Mouse (Mus musculus) hindbrain, embryonic 13.5 days (tissue): ENCODE results near the gene 1810030O07Rik. TPM values are rescaled to one million over a fixed set of nuclear protein-coding genes. Genes with fewer than 3 reads are reported as not detected.
"Not testable (repeated sequence)": the region's sequence is repeated elsewhere in the genome, so short reads cannot be mapped to it uniquely, and the experiment has no call there.

ENCODE experiments used
- ATAC-seq: fragments of 200-750 bp; cut with Nextera tagmentation; 2 replicates; pipeline ENCODE4 v1.8.0; 2017; ENCODE audit warnings: moderate TSS enrichment; ENCODE audit not compliant: low FRiP score
- H3K27ac ChIP-seq: fragments of 300-500 bp; sonication (generic); 2 replicates; pipeline ENCODE4 v1.5.1; 2015; ENCODE audit warnings: inconsistent platforms, mild to moderate bottlenecking, moderate library complexity
- H3K27me3 ChIP-seq: fragments of 300-500 bp; sonication (generic); 2 replicates; pipeline ENCODE4 v1.6.1; 2015; ENCODE audit warnings: mild to moderate bottlenecking, inconsistent platforms
- H3K36me3 ChIP-seq: fragments of 300-500 bp; sonication (generic); 2 replicates; pipeline ENCODE4 v1.6.1; 2015; ENCODE audit warnings: mild to moderate bottlenecking, inconsistent platforms
- H3K4me1 ChIP-seq: fragments of 300-500 bp; sonication (generic); replicated peaks from 2 replicates; pipeline ENCODE4 v1.6.1; 2015; ENCODE audit warnings: inconsistent platforms
- H3K4me2 ChIP-seq: fragments of 300-500 bp; sonication (generic); 2 replicates; pipeline ENCODE4 v1.6.1; 2015; ENCODE audit warnings: inconsistent platforms, mild to moderate bottlenecking, moderate library complexity
- H3K4me3 ChIP-seq: fragments of 300-500 bp; sonication (generic); 2 replicates; pipeline ENCODE4 v1.5.1; 2015; ENCODE audit warnings: mild to moderate bottlenecking, inconsistent platforms
- H3K9ac ChIP-seq: fragments of 300-500 bp; sonication (generic); 2 replicates; pipeline ENCODE4 v1.6.1; 2015; ENCODE audit warnings: mild to moderate bottlenecking, inconsistent platforms
- H3K9me3 ChIP-seq: fragments of 300-500 bp; sonication (generic); 2 replicates; pipeline ENCODE4 v1.6.1; 2016; ENCODE audit warnings: inconsistent platforms
- WGBS: fragments of 180-500 bp; shearing (Covaris S2); methylation state at CpG from one replicate; pipeline ENCODE4 v1.1.7; 2015; 5-methylcytosine and 5-hydroxymethylcytosine counted together
- polyA plus RNA-seq: library from polyadenylated mRNA; unstranded; fragments of >200 nt; fragmentation: Nextera tagmentation; extraction: Ambion mirVana; gene quantifications from 2 replicates; pipeline ENCODE4 v1.2.1, GENCODE M21; 2015

Gene 1810030O07Rik
- polyA plus RNA-seq, 1 experiment from 2014 or later = 30.2 TPM

DNA sequence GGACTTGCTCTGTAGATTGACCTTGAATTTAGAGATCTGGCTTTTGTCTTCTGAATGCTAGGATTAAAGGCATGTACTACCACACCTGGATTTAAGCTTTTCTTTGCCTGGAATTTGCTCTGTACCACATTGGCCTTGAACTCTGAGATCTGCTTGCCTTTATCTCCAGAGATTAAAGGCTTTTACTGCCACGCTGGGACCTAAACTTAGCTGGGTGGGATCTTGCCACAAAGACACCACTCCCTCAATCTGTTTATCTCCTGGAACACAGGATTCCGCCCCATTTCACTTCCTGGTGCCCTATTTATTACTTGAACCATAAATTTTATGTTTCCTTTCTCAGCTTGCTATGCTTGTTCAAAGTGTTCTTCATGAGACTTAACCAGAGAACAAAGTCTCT lies 62.3 kb downstream of the 1810030O07Rik start:
- peaks cover 54% of the 10 kb centered on the region for H3K36me3 ChIP-seq
- ATAC-seq = no peak

DNA sequence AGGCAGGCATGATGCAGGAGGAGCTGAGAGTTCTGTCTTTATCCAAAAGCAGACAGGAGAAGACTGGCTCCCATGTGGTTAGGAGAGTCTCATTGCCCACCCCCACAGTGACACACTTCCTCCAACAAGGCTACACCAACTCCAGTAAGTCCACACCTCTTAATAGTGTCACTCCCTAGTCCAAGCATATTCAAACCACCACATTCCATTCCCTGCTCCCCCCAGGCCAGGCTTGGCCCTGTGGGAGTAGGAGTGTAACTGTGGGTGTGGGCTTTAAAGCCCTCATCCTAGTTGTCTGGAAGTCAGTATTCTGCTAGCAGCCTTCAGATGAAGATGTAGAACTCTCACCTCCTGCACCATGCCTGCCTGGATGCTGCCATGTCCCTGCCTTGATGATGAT lies 62.9 kb downstream of the 1810030O07Rik start:
- not testable (repeated sequence) for H3K27ac ChIP-seq, H3K27me3 ChIP-seq, H3K4me1 ChIP-seq, H3K9me3 ChIP-seq, H3K4me2 ChIP-seq, H3K9ac ChIP-seq, H3K4me3 ChIP-seq, ATAC-seq
- H3K36me3 ChIP-seq = peaks cover 54% of the 10 kb centered on the region

More for the DNA sequence above, 62.3 kb downstream of the 1810030O07Rik start:
- H3K4me2 ChIP-seq = no peak overlapping the region
- no peak overlapping the region for H3K4me3 ChIP-seq
- no peak overlapping the region for H3K27ac ChIP-seq
- H3K9ac ChIP-seq = no peak overlapping the region
- H3K27me3 ChIP-seq = no peaks in the 10 kb centered on the region
- 87% methylated on average over 2 of the region's 2 CpGs for WGBS
- no peaks in the 10 kb centered on the region for H3K4me1 ChIP-seq
- no peaks in the 10 kb centered on the region for H3K9me3 ChIP-seq

Other genes starting within 250 kb of the 1810030O07Rik start
- gene Atp6ap2, start 85.9 kb downstream of the 1810030O07Rik start, polyA plus RNA-seq = 172 and 174 TPM in 2 replicates
- 12.6 and 13.1 TPM in 2 replicates for gene Med14, start 88.4 kb upstream of the 1810030O07Rik start, polyA plus RNA-seq